23 mouse cellular contexts compared by ENCODE assay signal in genomic region chr1:38817268-38817667, GRCm38 (mm10). TPM values are rescaled to one million over a fixed set of nuclear protein-coding genes. Genes with fewer than 3 reads are reported as not detected.
A peak's percentile ranks its signal among the peaks of the same experiment; 100 is the strongest.
DNase-seq lines count a peak whose midpoint lies in the region; ATAC-seq and TF ChIP-seq lines count a peak whose summit lies in the region.
"Had no signal": no experiment of that assay in that cellular context is flagged by ENCODE, and none has a peak within 500 bp of the region (broad histone marks: within the 10 kb centered on the region; RNA-seq: fewer than 3 reads in every experiment).

No protein-coding gene starts in this region.

- H3K9me3 ChIP-seq in forebrain, embryonic 13.5 days (replicated peaks): no peaks in the 10 kb centered on the region
- no peaks in the 10 kb centered on the region for H3K9me3 ChIP-seq in forebrain, embryonic 10.5 days
- H3K9me3 ChIP-seq in limb, embryonic 11.5 days (ENCODE audit: control insufficient read depth, low read length): no peaks in the 10 kb centered on the region
- no peaks in the 10 kb centered on the region for H3K9me3 ChIP-seq in limb, embryonic 10.5 days (replicated peaks)
- H3K9me3 ChIP-seq in embryonic facial prominence, embryonic 13.5 days: no peaks in the 10 kb centered on the region
- no peaks in the 10 kb centered on the region for H3K9me3 ChIP-seq in midbrain, postnatal 0 days (ENCODE audit: low read length)
- H3K9me3 ChIP-seq: forebrain, embryonic 15.5 days; heart, embryonic 10.5 days; neural tube, embryonic 12.5 days had no signal

- no peak overlapping the region for H3K4me2 ChIP-seq in forebrain, embryonic 13.5 days
- H3K4me2 ChIP-seq in limb, embryonic 11.5 days (ENCODE audit: low read depth, severe bottlenecking): no peak overlapping the region
- H3K4me2 ChIP-seq in embryonic facial prominence, embryonic 13.5 days: peak overlapping the region; percentile 5; the same call in 1 of the 2 replicates
- H3K4me2 ChIP-seq in midbrain, postnatal 0 days (ENCODE audit: low read depth, low read length, poor library complexity, severe bottlenecking): no peak overlapping the region
- H3K4me2 ChIP-seq: forebrain, embryonic 15.5 days; neural tube, embryonic 12.5 days had no signal

- DNase-seq in forebrain, embryonic 10.5 days (ENCODE audit: extremely low spot score, low spot score): no peak
- DNase-seq in limb, embryonic 11.5 days (ENCODE audit: low spot score): peak; percentile 31
- no peak for DNase-seq in limb, embryonic 10.5 days (ENCODE audit: low spot score)
- no peak for DNase-seq in midbrain, postnatal 0 days (ENCODE audit: low spot score)
- no peak for DNase-seq in retina, embryonic 14.5 days (ENCODE audit: low spot score)
- DNase-seq in cerebellum, postnatal 14 days: no peak
- DNase-seq: adrenal gland, postnatal 14 days; cerebellum, adult 18-20 months; gastrocnemius, adult 2 months; heart, postnatal 10 days; kidney, adult 11 months; liver; lung, postnatal 10 days; right cerebral cortex, postnatal 25 days; thymus, postnatal 36 days had no signal

- no peak overlapping the region; the same call in 1 of the 2 replicates for H3K27ac ChIP-seq in forebrain, embryonic 13.5 days
- no peak overlapping the region for H3K27ac ChIP-seq in forebrain, embryonic 10.5 days
- H3K27ac ChIP-seq in limb, embryonic 11.5 days (replicated peaks; ENCODE audit: low read depth, low read length): no peak overlapping the region
- no peak overlapping the region for H3K27ac ChIP-seq in limb, embryonic 10.5 days
- H3K27ac ChIP-seq in embryonic facial prominence, embryonic 13.5 days: peak overlapping the region; percentile 70
- H3K27ac ChIP-seq in midbrain, postnatal 0 days (ENCODE audit: low read depth, low read length): 0 out of 2 replicates have a peak overlapping the region, but pooled peaks have one; percentile 12
- H3K27ac ChIP-seq: gastrocnemius, adult 2 months; heart, embryonic 10.5 days; neural tube, embryonic 12.5 days had no signal

- TF ChIP-seq CTCF in midbrain, postnatal 0 days (IDR thresholded peaks at IDR 0.05): no peak

- H3K9ac ChIP-seq in forebrain, embryonic 13.5 days: 0 out of 2 replicates have a peak overlapping the region, but pooled peaks have one; percentile 5
- H3K9ac ChIP-seq in limb, embryonic 11.5 days (ENCODE audit: low read length): no peak overlapping the region
- no peak overlapping the region for H3K9ac ChIP-seq in embryonic facial prominence, embryonic 13.5 days
- no peak overlapping the region for H3K9ac ChIP-seq in midbrain, postnatal 0 days (replicated peaks; ENCODE audit: low read length, poor library complexity, severe bottlenecking)
- H3K9ac ChIP-seq: forebrain, embryonic 15.5 days; neural tube, embryonic 12.5 days had no signal

- no peaks in the 10 kb centered on the region for H3K27me3 ChIP-seq in forebrain, embryonic 13.5 days
- no peaks in the 10 kb centered on the region for H3K27me3 ChIP-seq in forebrain, embryonic 10.5 days (ENCODE audit: poor library complexity, severe bottlenecking)
- no peaks in the 10 kb centered on the region for H3K27me3 ChIP-seq in limb, embryonic 11.5 days (ENCODE audit: control insufficient read depth, insufficient read depth, low read length)
- no peaks in the 10 kb centered on the region for H3K27me3 ChIP-seq in limb, embryonic 10.5 days (ENCODE audit: low read depth, poor library complexity, severe bottlenecking)
- no peaks in the 10 kb centered on the region for H3K27me3 ChIP-seq in embryonic facial prominence, embryonic 13.5 days
- H3K27me3 ChIP-seq in midbrain, postnatal 0 days (ENCODE audit: insufficient read depth, low read length): no peaks in the 10 kb centered on the region
- H3K27me3 ChIP-seq: forebrain, embryonic 15.5 days; neural tube, embryonic 12.5 days had no signal

- peaks cover 10% of the 10 kb centered on the region; the same call in 1 of the 2 replicates for H3K4me1 ChIP-seq in forebrain, embryonic 13.5 days
- H3K4me1 ChIP-seq in forebrain, embryonic 10.5 days: no peaks in the 10 kb centered on the region
- peaks cover 2% of the 10 kb centered on the region; the same call in 1 of the 2 replicates for H3K4me1 ChIP-seq in limb, embryonic 11.5 days (ENCODE audit: control insufficient read depth, insufficient read depth, low read length)
- peaks cover 24% of the 10 kb centered on the region for H3K4me1 ChIP-seq in limb, embryonic 10.5 days
- peaks cover 27% of the 10 kb centered on the region for H3K4me1 ChIP-seq in embryonic facial prominence, embryonic 13.5 days
- H3K4me1 ChIP-seq in midbrain, postnatal 0 days (ENCODE audit: insufficient read depth, low read length): no peaks in the 10 kb centered on the region
- H3K4me1 ChIP-seq: heart, embryonic 10.5 days had no signal

- no peak for ATAC-seq in forebrain, embryonic 13.5 days
- ATAC-seq in limb, embryonic 11.5 days (ENCODE audit: insufficient number of reproducible peaks, low FRiP score, low TSS enrichment, low read depth): no peak
- ATAC-seq in embryonic facial prominence, embryonic 13.5 days (ENCODE audit: insufficient number of reproducible peaks, insufficient read depth, low FRiP score, low TSS enrichment, low read depth): no peak
- no peak for ATAC-seq in midbrain, postnatal 0 days (ENCODE audit: low FRiP score)
- ATAC-seq: CD4-positive, CD25-positive, alpha-beta regulatory T cell, adult 4 months; forebrain, embryonic 15.5 days had no signal

- H3K36me3 ChIP-seq in forebrain, embryonic 13.5 days (ENCODE audit: poor library complexity, severe bottlenecking): peaks cover 11% of the 10 kb centered on the region
- H3K36me3 ChIP-seq in forebrain, embryonic 10.5 days (replicated peaks): peaks cover 22% of the 10 kb centered on the region
- H3K36me3 ChIP-seq in limb, embryonic 11.5 days (ENCODE audit: control insufficient read depth, insufficient read depth, low read length): no peaks in the 10 kb centered on the region
- H3K36me3 ChIP-seq in limb, embryonic 10.5 days: no peaks in the 10 kb centered on the region
- H3K36me3 ChIP-seq in embryonic facial prominence, embryonic 13.5 days: peaks cover 14% of the 10 kb centered on the region
- H3K36me3 ChIP-seq in midbrain, postnatal 0 days (ENCODE audit: insufficient read depth, low read length): peaks cover 17% of the 10 kb centered on the region

- 83% methylated on average over 9 of the region's 9 CpGs for WGBS in forebrain, embryonic 13.5 days
- WGBS in forebrain, embryonic 10.5 days: 80% methylated on average over 9 of the region's 9 CpGs
- 47% methylated on average over 9 of the region's 9 CpGs for WGBS in limb, embryonic 11.5 days
- WGBS in limb, embryonic 10.5 days: 69% methylated on average over 9 of the region's 9 CpGs
- WGBS in embryonic facial prominence, embryonic 13.5 days: 36% methylated on average over 9 of the region's 9 CpGs
- WGBS in midbrain, postnatal 0 days: 75% methylated on average over 9 of the region's 9 CpGs

- no peak overlapping the region for H3K4me3 ChIP-seq in forebrain, embryonic 13.5 days
- no peak overlapping the region for H3K4me3 ChIP-seq in forebrain, embryonic 10.5 days
- H3K4me3 ChIP-seq in limb, embryonic 11.5 days (ENCODE audit: low read depth, low read length): no peak overlapping the region
- H3K4me3 ChIP-seq in limb, embryonic 10.5 days: no peak overlapping the region
- H3K4me3 ChIP-seq in embryonic facial prominence, embryonic 13.5 days: no peak overlapping the region
- no peak overlapping the region for H3K4me3 ChIP-seq in midbrain, postnatal 0 days (ENCODE audit: low read depth, low read length)
- H3K4me3 ChIP-seq: forebrain, embryonic 15.5 days; gastrocnemius, adult 2 months; heart, embryonic 10.5 days; neural tube, embryonic 12.5 days had no signal

RNA-seq across cellular contexts. Expression of gene Lonrf2, which starts 19.2 kb away (rescaled TPM):
- 6.9 and 7.0 TPM in 2 replicates for polyA plus RNA-seq in forebrain, embryonic 13.5 days (2015; fragmentation: Nextera tagmentation; extraction: Ambion mirVana)
- 1.9 and 2.1 TPM in 2 replicates for polyA plus RNA-seq in forebrain, embryonic 10.5 days (2016; fragmentation: Nextera tagmentation; extraction: Ambion mirVana)
- 0.95 and 1.3 TPM in 2 replicates for polyA plus RNA-seq in limb, embryonic 11.5 days (2014; fragmentation: Nextera tagmentation; extraction: Ambion mirVana)
- 0.38 and 0.50 TPM in 2 replicates for polyA plus RNA-seq in limb, embryonic 10.5 days (2016; fragmentation: Nextera tagmentation; extraction: Ambion mirVana)
- 2.2 and 3.1 TPM in 2 replicates for polyA plus RNA-seq in embryonic facial prominence, embryonic 13.5 days (2015; fragmentation: Nextera tagmentation; extraction: Ambion mirVana)
- total RNA-seq in midbrain, postnatal 0 days (2014; rRNA removed): 155 and 183 TPM in 2 replicates
- polyA plus RNA-seq in midbrain, postnatal 0 days (2015; fragmentation: Nextera tagmentation; extraction: Ambion mirVana): 24.2 and 28.8 TPM in 2 replicates
- total RNA-seq: MEL; monocyte, adult 5-6 weeks had no signal
- polyA plus RNA-seq: CD4-positive, CD25-positive, alpha-beta regulatory T cell, adult 4 months had no signal

Comparison
In these comparisons a context has a peak if more than half of its experiments do, and no peak if none do; other contexts are left out.
1. H3K27ac ChIP-seq: peak in embryonic facial prominence, embryonic 13.5 days (single experiment) and midbrain, postnatal 0 days (single experiment); none in forebrain, embryonic 13.5 days (single experiment), forebrain, embryonic 10.5 days (single experiment), limb, embryonic 11.5 days (single experiment) and limb, embryonic 10.5 days (single experiment).